Mouse (Mus musculus) liver, embryonic 11.5 days (tissue): ENCODE measurements around the gene Coro1b. TPM values are rescaled to one million over a fixed set of nuclear protein-coding genes. Genes with fewer than 3 reads are reported as not detected.
A peak's percentile ranks its signal among the peaks of the same experiment; 100 is the strongest.

ENCODE experiments used
- ATAC-seq: fragments of 200-750 bp; cut with Nextera tagmentation; replicated peaks from 2 replicates; pipeline ENCODE4 v1.8.0; 2017; ENCODE audit warnings: moderate number of reproducible peaks, mild to moderate bottlenecking, moderate TSS enrichment, moderate library complexity; ENCODE audit not compliant: low FRiP score
- DNase-seq: peaks from one replicate; pipeline ENCODE4 v3.0.0-alpha.2; 2017; ENCODE audit warnings: low spot score
- H3K27ac ChIP-seq: fragments of 300-500 bp; sonication (generic); 2 replicates; pipeline ENCODE4 v1.5.1; 2014; ENCODE audit warnings: mild to moderate bottlenecking, low read depth, low read length, control low read depth
- H3K27me3 ChIP-seq: fragments of 300-500 bp; sonication (generic); replicated peaks from 2 replicates; pipeline ENCODE4 v1.6.1; 2014; ENCODE audit warnings: low read length, mixed read lengths; ENCODE audit not compliant: control insufficient read depth, insufficient read depth
- H3K36me3 ChIP-seq: fragments of 300-500 bp; sonication (generic); 2 replicates; pipeline ENCODE4 v1.6.1; 2014; ENCODE audit warnings: mild to moderate bottlenecking, low read length, moderate library complexity, mixed read lengths; ENCODE audit not compliant: control insufficient read depth, insufficient read depth
- H3K4me1 ChIP-seq: fragments of 300-500 bp; sonication (generic); replicated peaks from 2 replicates; pipeline ENCODE4 v1.6.1; 2014; ENCODE audit warnings: low read length, mixed read lengths; ENCODE audit not compliant: control insufficient read depth, insufficient read depth
- H3K4me2 ChIP-seq: fragments of 300-500 bp; sonication (generic); 2 replicates; pipeline ENCODE4 v1.6.1; 2014; ENCODE audit warnings: mild to moderate bottlenecking, control low read depth, moderate library complexity
- H3K4me3 ChIP-seq: fragments of 300-500 bp; sonication (generic); 2 replicates; pipeline ENCODE4 v1.5.1; 2014; ENCODE audit warnings: low read depth, low read length, control low read depth
- H3K9ac ChIP-seq: fragments of 300-500 bp; sonication (generic); 2 replicates; pipeline ENCODE4 v1.6.1; 2014; ENCODE audit warnings: low read depth, low read length, control low read depth
- H3K9me3 ChIP-seq: fragments of 300-500 bp; sonication (generic); 2 replicates; pipeline ENCODE4 v1.6.1; 2016; ENCODE audit warnings: low read length, inconsistent platforms, mixed read lengths; ENCODE audit not compliant: control insufficient read depth
- WGBS: fragments of 180-500 bp; shearing (Covaris S2); extraction: QIAGEN DNeasy Blood & Tissue Kit; methylation state at CpG from one replicate; pipeline ENCODE4 v1.1.7; 2014; 5-methylcytosine and 5-hydroxymethylcytosine counted together
- polyA plus RNA-seq: library from polyadenylated mRNA; unstranded; fragments of >200 nt; fragmentation: Nextera tagmentation; extraction: Ambion mirVana; gene quantifications from 2 replicates; pipeline ENCODE4 v1.2.1, GENCODE M21; 2014

The Coro1b gene
- polyA plus RNA-seq, 1 experiment from 2014 or later: 126 TPM

DNA sequence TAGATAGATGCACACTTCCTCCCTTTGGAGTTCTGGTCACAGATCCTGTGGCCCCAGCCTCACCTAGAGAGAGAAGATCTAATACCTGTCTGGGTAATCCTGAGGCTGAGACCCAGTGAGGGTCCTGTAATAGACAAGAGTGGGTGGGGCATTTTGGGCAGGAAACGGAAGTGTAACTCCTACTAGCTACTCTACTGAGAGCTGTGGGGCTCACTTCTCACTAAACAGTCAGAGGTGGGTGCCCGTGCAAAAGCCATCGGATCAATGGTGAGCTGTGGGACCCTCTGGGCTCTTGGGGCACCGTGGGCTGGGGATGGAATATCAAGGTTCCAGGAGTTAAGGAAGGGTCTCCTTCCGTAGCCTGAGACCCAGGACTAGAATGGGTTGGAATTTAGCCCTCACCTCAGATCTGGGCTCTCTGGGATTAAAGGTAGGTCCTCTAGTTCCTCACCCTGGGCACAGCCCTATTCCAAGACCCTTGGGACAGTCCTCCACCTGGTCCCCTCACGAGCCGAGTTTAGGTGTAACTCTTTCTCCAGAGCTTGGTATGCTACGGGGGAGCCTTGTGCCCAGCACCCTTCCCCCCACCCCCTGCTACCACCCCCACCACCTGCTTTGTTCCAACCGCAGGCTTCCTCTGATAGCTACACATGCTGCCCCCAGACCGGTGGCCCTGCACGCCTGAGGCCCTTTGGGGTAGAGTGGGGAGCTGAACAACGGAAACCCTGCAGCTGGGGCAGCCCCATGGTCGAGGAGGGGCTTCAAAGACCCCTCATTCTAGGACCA is 6.2 kb downstream of the Coro1b start:
- Histone ChIP-seq H3K9ac (peak overlapping the region; percentile 54), H3K4me3 (peak overlapping the region; percentile 34), H3K4me1 (peaks cover 14% of the 10 kb centered on the region), H3K4me2 (peak overlapping the region; percentile 55), H3K9me3 (no peaks in the 10 kb centered on the region), H3K27ac (peak overlapping the region; percentile 39; the same call in 1 of the 2 replicates), H3K27me3 (no peaks in the 10 kb centered on the region), H3K36me3 (peaks cover 32% of the 10 kb centered on the region)
- 46% methylated on average over 13 of the region's 13 CpGs for WGBS
- no peak for DNase-seq
- peak; percentile 34; the same call in 1 of the 2 replicates for ATAC-seq

DNA sequence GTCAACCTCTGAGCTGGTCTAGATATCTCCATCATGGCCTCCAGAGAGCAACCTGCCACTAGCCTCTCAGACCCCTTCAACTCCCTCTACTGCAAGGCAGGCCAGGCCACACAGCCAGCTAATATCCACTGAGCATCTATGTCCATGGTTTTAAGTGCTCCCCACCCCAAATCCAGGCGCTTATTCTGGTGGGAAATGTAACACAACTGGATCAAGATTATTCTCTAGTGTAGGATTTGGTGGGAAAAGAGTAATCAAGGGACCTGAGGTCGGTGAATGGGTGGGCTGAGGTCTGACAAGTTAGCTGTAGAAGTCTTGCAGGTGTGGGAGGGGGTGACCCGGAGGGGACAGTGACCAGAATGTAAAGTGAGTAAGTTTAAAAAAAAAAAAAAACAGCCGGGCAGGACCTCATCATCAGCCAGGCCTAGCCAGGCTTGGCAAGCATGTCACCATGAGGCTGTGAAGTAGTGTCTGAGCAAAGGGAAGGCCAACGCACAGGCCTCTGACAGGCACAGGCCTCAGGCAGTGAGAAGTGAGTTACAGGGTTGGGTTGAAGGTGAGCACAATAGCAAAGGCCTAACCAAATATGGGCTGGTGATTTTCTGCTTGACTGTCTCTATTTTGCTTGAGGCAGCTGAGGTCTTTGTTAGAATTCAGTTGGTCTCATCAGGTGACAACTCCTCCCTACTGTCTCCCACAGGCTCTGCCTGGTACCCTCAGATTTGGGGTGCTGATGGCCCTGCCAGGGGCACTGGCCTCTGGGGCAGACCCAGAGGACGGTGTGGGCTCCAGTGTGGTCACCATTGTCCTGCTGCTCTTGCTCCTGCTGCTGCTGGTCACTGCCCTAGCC is 7.0 kb downstream of the Coro1b start:
- H3K9ac ChIP-seq: peak overlapping the region; percentile 54
- H3K36me3 ChIP-seq: peaks cover 32% of the 10 kb centered on the region
- WGBS: 65% methylated on average over 6 of the region's 6 CpGs
- peak overlapping the region; percentile 34 for H3K4me3 ChIP-seq
- peak overlapping the region; percentile 55 for H3K4me2 ChIP-seq
- no peak for ATAC-seq
- peak overlapping the region; percentile 39; the same call in 1 of the 2 replicates for H3K27ac ChIP-seq
- DNase-seq: no peak
- no peaks in the 10 kb centered on the region for H3K9me3 ChIP-seq
- peaks cover 12% of the 10 kb centered on the region; the same call in 1 of the 2 replicates for H3K4me1 ChIP-seq
- no peaks in the 10 kb centered on the region for H3K27me3 ChIP-seq

DNA sequence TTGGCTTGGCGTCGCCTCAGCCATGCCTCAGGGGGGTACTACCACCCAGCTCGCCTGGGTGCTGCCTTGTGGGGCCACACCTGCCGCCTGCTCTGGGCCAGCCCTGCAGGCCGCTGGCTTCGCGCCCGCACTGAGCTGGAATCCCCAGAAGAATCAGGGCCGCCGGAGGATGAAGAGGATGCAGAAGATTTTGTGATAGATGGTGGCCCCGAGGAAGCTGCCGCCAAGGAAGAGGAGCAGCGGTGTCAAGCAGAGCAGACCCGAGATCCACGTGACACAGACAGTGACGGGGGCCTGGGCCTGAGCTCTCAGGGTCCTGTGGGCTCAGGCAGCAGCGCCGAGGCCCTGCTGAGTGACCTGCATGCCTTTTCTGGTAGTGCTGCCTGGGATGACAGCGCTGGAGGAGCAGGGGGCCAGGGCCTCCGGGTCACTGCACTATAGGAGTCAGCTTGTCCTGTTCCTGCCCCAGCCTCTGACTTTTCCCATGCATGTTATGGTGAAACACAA is 7.7 kb downstream of the Coro1b start:
- Histone ChIP-seq H3K4me1 (peaks cover 12% of the 10 kb centered on the region; the same call in 1 of the 2 replicates), H3K9ac (peak overlapping the region; percentile 12; the same call in 1 of the 2 replicates), H3K4me3 (no peak overlapping the region), H3K9me3 (no peaks in the 10 kb centered on the region), H3K36me3 (peaks cover 30% of the 10 kb centered on the region), H3K27me3 (no peaks in the 10 kb centered on the region), H3K4me2 (peak overlapping the region; percentile 55; the same call in 1 of the 2 replicates), H3K27ac (0 out of 2 replicates have a peak overlapping the region, but pooled peaks have one; percentile 22)
- no peak for DNase-seq
- WGBS: 78% methylated on average over 20 of the region's 20 CpGs
- no peak for ATAC-seq

DNA sequence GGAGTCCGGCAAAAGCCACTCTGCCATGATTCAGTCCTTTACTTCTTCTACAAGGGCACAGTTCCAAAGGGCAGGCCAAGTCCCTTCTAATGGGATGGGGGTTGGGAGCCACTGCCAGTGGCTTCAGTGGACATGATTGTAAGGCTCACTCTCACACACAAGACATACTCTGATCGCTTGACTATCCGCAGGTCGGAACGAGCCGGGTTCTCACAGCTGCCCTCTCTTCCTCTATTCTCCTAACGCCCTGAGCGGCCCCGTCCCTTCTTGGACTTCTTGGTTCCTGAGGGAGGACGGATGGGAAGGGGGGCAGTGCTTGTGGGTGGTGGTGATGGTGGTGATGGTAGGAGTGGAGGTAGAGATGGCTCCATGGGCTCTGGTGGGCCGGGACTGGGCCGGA is 8.4 kb downstream of the Coro1b start:
- DNase-seq (no peak), ATAC-seq (no peak)
- no peak overlapping the region for H3K27ac ChIP-seq
- H3K4me2 ChIP-seq: no peak overlapping the region
- H3K9me3 ChIP-seq: no peaks in the 10 kb centered on the region
- H3K27me3 ChIP-seq: no peaks in the 10 kb centered on the region
- WGBS: 93% methylated on average over 12 of the region's 12 CpGs
- peaks cover 31% of the 10 kb centered on the region for H3K36me3 ChIP-seq
- peaks cover 12% of the 10 kb centered on the region; the same call in 1 of the 2 replicates for H3K4me1 ChIP-seq
- no peak overlapping the region for H3K9ac ChIP-seq
- H3K4me3 ChIP-seq: no peak overlapping the region

DNA sequence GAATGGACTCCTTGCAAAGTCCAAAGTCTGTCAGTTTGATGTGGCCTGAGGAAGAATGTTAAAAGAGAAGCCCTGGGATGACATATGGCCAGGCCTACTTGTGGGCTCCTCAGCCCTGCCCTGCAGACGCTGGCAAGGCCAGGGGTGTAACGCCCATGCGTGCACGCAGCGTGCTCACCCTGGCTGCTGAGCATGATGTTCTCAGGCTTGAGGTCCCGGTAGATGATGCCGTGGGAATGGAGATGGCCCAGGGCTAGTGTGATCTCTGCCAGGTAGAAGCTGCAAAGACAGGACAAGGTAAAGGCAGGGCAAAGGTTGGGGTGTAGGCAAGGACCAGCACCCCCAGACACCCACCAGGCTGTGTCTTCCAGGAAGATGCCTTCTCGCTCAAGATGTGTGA is 10.6 kb downstream of the Coro1b start:
- H3K36me3 ChIP-seq: peaks cover 33% of the 10 kb centered on the region
- no peaks in the 10 kb centered on the region for H3K27me3 ChIP-seq
- H3K4me1 ChIP-seq: peaks cover 18% of the 10 kb centered on the region
- 94% methylated on average over 8 of the region's 8 CpGs for WGBS
- H3K4me3 ChIP-seq: no peak overlapping the region
- ATAC-seq: no peak
- H3K27ac ChIP-seq: no peak overlapping the region
- no peak for DNase-seq
- no peaks in the 10 kb centered on the region for H3K9me3 ChIP-seq
- no peak overlapping the region for H3K9ac ChIP-seq
- H3K4me2 ChIP-seq: no peak overlapping the region

DNA sequence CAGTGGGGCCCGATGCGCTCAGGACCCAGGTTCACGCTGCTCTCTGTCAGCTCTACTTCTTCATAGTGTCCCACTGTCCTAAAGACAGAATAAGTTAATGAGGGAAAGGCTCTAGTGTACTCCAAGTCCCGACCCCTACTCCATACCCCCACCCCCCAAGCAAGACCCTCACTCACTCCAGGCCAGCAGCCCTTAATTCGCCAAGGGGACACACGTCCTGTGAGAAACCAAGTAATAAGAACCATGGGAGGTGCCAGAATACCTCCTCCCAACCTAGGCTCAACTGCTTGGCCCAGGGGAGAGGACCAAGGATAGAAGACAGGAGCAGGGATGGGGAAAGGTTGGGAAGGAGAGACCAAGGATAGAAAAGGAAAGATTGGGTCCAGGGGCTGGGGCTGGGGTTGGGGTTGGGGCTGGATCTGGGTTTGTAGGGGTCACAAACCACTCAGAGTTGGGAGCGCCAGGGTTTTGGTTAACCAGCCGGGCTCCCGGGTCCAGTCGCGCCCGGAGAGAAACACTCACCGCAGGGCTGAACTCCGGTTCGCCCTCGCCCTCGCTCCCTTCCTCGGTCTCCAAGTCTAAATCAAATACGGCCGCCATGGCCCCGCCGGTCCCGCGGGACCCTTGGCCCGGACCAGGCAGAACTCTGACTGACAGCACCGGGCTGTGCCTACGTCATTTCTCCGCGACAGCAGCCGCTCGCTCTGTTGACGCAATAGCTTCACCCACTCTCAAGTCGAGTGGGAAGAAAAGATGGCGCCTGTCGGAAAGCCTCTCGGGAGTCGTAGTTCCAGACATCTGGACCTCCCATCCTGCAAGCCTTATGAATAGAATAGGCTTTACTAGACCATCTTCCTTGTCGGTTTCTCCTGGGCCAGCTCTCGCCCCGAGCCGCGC is 14.5 kb downstream of the Coro1b start, which contains the start of gene Rps6kb2:
Gene Rps6kb2 (minus strand): TSS at position 709 of the 897 bp plus-strand sequence.
- peaks cover 7% of the 10 kb centered on the region for H3K4me1 ChIP-seq
- ATAC-seq: peak; percentile 85
- H3K27me3 ChIP-seq: no peaks in the 10 kb centered on the region
- 0 out of 2 replicates have a peak within 1 kb of the TSS, but pooled peaks have one; percentile 22 for H3K27ac ChIP-seq
- H3K36me3 ChIP-seq: peaks cover 18% of the 10 kb centered on the region
- 7% methylated on average over 42 of the region's 42 CpGs for WGBS
- peak within 1 kb of the TSS; percentile 64 for H3K4me3 ChIP-seq
- peak within 1 kb of the TSS; percentile 94 for H3K4me2 ChIP-seq
- H3K9ac ChIP-seq: peak within 1 kb of the TSS; percentile 77
- peak; percentile 91 for DNase-seq
- H3K9me3 ChIP-seq: no peaks in the 10 kb centered on the region

DNA sequence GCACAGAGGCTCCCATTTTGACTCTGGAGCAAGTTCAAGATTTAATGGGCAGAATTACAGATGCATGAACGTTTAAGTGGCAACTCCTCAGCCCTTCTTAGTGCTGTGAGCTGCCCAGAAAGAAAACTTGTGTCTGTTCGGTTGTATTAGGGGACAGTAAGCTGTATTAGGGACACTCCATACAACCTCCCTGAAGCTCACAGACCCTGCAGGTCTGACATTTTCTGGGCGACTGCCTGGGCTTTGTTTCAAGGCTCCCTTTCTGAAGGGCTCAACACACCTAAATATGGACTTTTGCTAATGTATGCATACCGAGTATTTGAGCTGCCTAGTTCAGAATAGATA is 15.1 kb downstream of the Coro1b start:
- Histone ChIP-seq H3K9ac (peak overlapping the region; percentile 77), H3K4me1 (peaks cover 7% of the 10 kb centered on the region), H3K9me3 (no peaks in the 10 kb centered on the region), H3K4me3 (peak overlapping the region; percentile 64), H3K4me2 (peak overlapping the region; percentile 94), H3K36me3 (peaks cover 13% of the 10 kb centered on the region), H3K27me3 (no peaks in the 10 kb centered on the region), H3K27ac (0 out of 2 replicates have a peak overlapping the region, but pooled peaks have one; percentile 22)
- DNase-seq (no peak), ATAC-seq (peak; percentile 18; the same call in 1 of the 2 replicates)
- WGBS: 38% methylated on average over 4 of the region's 4 CpGs
